Mouse (Mus musculus): ENCODE measurements around the gene Chpf2. TPM values are rescaled to one million over a fixed set of nuclear protein-coding genes. Genes with fewer than 3 reads are reported as not detected.

Gene Chpf2
- polyA plus RNA-seq, 1 experiment from 2014 or later, result 11.0 TPM

- H3K36me3 ChIP-seq (ENCODE audit: control insufficient read depth, insufficient read depth, low read length), result peaks cover 48% of the 10 kb centered on the region
- no peak for ATAC-seq (ENCODE audit: low FRiP score, low TSS enrichment)
- WGBS, result 90% methylated on average over 5 of the region's 5 CpGs
- peaks cover 42% of the 10 kb centered on the region for H3K4me1 ChIP-seq (ENCODE audit: control insufficient read depth, insufficient read depth, low read length)
- no peak overlapping the region for H3K27ac ChIP-seq (ENCODE audit: low read depth, low read length)
- H3K9me3 ChIP-seq (ENCODE audit: control insufficient read depth, low read length), result no peaks in the 10 kb centered on the region
- H3K4me3 ChIP-seq (ENCODE audit: low read length), result no peak overlapping the region
- no peak overlapping the region for H3K4me2 ChIP-seq (replicated peaks; ENCODE audit: low read depth, low read length)
- H3K27me3 ChIP-seq (ENCODE audit: control insufficient read depth, insufficient read depth, low read length), result no peaks in the 10 kb centered on the region
- H3K9ac ChIP-seq (ENCODE audit: low read depth, low read length), result no peak overlapping the region
Measured at GRCm38 (mm10) chr5:24595261-24595660, 8.7 kb downstream of the Chpf2 start.

- WGBS, result 67% methylated on average over 14 of the region's 14 CpGs
- Histone ChIP-seq H3K36me3 (ENCODE audit: control insufficient read depth, insufficient read depth, low read length) (peaks cover 46% of the 10 kb centered on the region), H3K4me1 (ENCODE audit: control insufficient read depth, insufficient read depth, low read length) (peaks cover 44% of the 10 kb centered on the region)
Measured at GRCm38 (mm10) chr5:24595786-24596380, 9.3 kb downstream of the Chpf2 start.

GRCm38 (mm10) chr5:24596519-24597171 lies 10.1 kb downstream of the Chpf2 start:
- no peak overlapping the region for H3K4me2 ChIP-seq (replicated peaks; ENCODE audit: low read depth, low read length)
- no peaks in the 10 kb centered on the region for H3K9me3 ChIP-seq (ENCODE audit: control insufficient read depth, low read length)
- H3K4me3 ChIP-seq (ENCODE audit: low read length), result no peak overlapping the region
- WGBS, result 19% methylated on average over 11 of the region's 11 CpGs
- H3K9ac ChIP-seq (ENCODE audit: low read depth, low read length), result no peak overlapping the region
- peaks cover 39% of the 10 kb centered on the region for H3K36me3 ChIP-seq (ENCODE audit: control insufficient read depth, insufficient read depth, low read length)
- H3K27me3 ChIP-seq (ENCODE audit: control insufficient read depth, insufficient read depth, low read length), result no peaks in the 10 kb centered on the region
- peaks cover 37% of the 10 kb centered on the region for H3K4me1 ChIP-seq (ENCODE audit: control insufficient read depth, insufficient read depth, low read length)
- no peak overlapping the region for H3K27ac ChIP-seq (ENCODE audit: low read depth, low read length)
- no peak for ATAC-seq (ENCODE audit: low FRiP score, low TSS enrichment)

More at GRCm38 (mm10) chr5:24595786-24596380, 9.3 kb downstream of the Chpf2 start:
- Histone ChIP-seq H3K9me3 (ENCODE audit: control insufficient read depth, low read length) (no peaks in the 10 kb centered on the region), H3K4me3 (ENCODE audit: low read length) (no peak overlapping the region), H3K9ac (ENCODE audit: low read depth, low read length) (no peak overlapping the region), H3K27ac (ENCODE audit: low read depth, low read length) (no peak overlapping the region), H3K27me3 (ENCODE audit: control insufficient read depth, insufficient read depth, low read length) (no peaks in the 10 kb centered on the region), H3K4me2 (replicated peaks; ENCODE audit: low read depth, low read length) (no peak overlapping the region)
- ATAC-seq (ENCODE audit: low FRiP score, low TSS enrichment), result no peak

GRCm38 (mm10) chr5:24597221-24597728 lies 10.7 kb downstream of the Chpf2 start:
- H3K36me3 ChIP-seq (ENCODE audit: control insufficient read depth, insufficient read depth, low read length), result peaks cover 33% of the 10 kb centered on the region
- peaks cover 30% of the 10 kb centered on the region for H3K4me1 ChIP-seq (ENCODE audit: control insufficient read depth, insufficient read depth, low read length)
- ATAC-seq (ENCODE audit: low FRiP score, low TSS enrichment), result 0 out of 2 replicates have a peak, but pooled peaks have one; percentile 10
- no peaks in the 10 kb centered on the region for H3K9me3 ChIP-seq (ENCODE audit: control insufficient read depth, low read length)
- no peak overlapping the region for H3K9ac ChIP-seq (ENCODE audit: low read depth, low read length)
- H3K4me3 ChIP-seq (ENCODE audit: low read length), result no peak overlapping the region
- no peaks in the 10 kb centered on the region for H3K27me3 ChIP-seq (ENCODE audit: control insufficient read depth, insufficient read depth, low read length)
- no peak overlapping the region for H3K4me2 ChIP-seq (replicated peaks; ENCODE audit: low read depth, low read length)
- WGBS, result 58% methylated on average over 2 of the region's 2 CpGs
- no peak overlapping the region for H3K27ac ChIP-seq (ENCODE audit: low read depth, low read length)

- Histone ChIP-seq H3K4me3 (ENCODE audit: low read length) (peak overlapping the region; percentile 49), H3K9me3 (ENCODE audit: control insufficient read depth, low read length) (no peaks in the 10 kb centered on the region), H3K27me3 (ENCODE audit: control insufficient read depth, insufficient read depth, low read length) (no peaks in the 10 kb centered on the region), H3K36me3 (ENCODE audit: control insufficient read depth, insufficient read depth, low read length) (peaks cover 26% of the 10 kb centered on the region), H3K4me2 (replicated peaks; ENCODE audit: low read depth, low read length) (peak overlapping the region; percentile 96), H3K9ac (ENCODE audit: low read depth, low read length) (peak overlapping the region; percentile 59; the same call in 1 of the 2 replicates), H3K4me1 (ENCODE audit: control insufficient read depth, insufficient read depth, low read length) (peaks cover 31% of the 10 kb centered on the region), H3K27ac (ENCODE audit: low read depth, low read length) (no peak overlapping the region)
- ATAC-seq (ENCODE audit: low FRiP score, low TSS enrichment), result no peak
- 26% methylated on average over 14 of the region's 15 CpGs for WGBS
Measured at GRCm38 (mm10) chr5:24597901-24598569, 11.5 kb downstream of the Chpf2 start.

- Histone ChIP-seq H3K27me3 (ENCODE audit: control insufficient read depth, insufficient read depth, low read length) (no peaks in the 10 kb centered on the region), H3K9ac (ENCODE audit: low read depth, low read length) (peak overlapping the region; percentile 59; the same call in 1 of the 2 replicates), H3K36me3 (ENCODE audit: control insufficient read depth, insufficient read depth, low read length) (peaks cover 20% of the 10 kb centered on the region), H3K4me1 (ENCODE audit: control insufficient read depth, insufficient read depth, low read length) (peaks cover 37% of the 10 kb centered on the region), H3K4me2 (replicated peaks; ENCODE audit: low read depth, low read length) (peak overlapping the region; percentile 96), H3K4me3 (ENCODE audit: low read length) (peak overlapping the region; percentile 49), H3K9me3 (ENCODE audit: control insufficient read depth, low read length) (no peaks in the 10 kb centered on the region), H3K27ac (ENCODE audit: low read depth, low read length) (no peak overlapping the region)
- ATAC-seq (ENCODE audit: low FRiP score, low TSS enrichment), result peak; percentile 32
- under 1% methylated on average over 40 of the region's 41 CpGs for WGBS
Measured at GRCm38 (mm10) chr5:24598570-24599006, 12.0 kb downstream of the Chpf2 start.

- Histone ChIP-seq H3K36me3 (ENCODE audit: control insufficient read depth, insufficient read depth, low read length) (peaks cover 17% of the 10 kb centered on the region), H3K9ac (ENCODE audit: low read depth, low read length) (peak overlapping the region; percentile 59; the same call in 1 of the 2 replicates), H3K27ac (ENCODE audit: low read depth, low read length) (no peak overlapping the region), H3K4me2 (replicated peaks; ENCODE audit: low read depth, low read length) (peak overlapping the region; percentile 96), H3K4me3 (ENCODE audit: low read length) (peak overlapping the region; percentile 49), H3K9me3 (ENCODE audit: control insufficient read depth, low read length) (no peaks in the 10 kb centered on the region), H3K27me3 (ENCODE audit: control insufficient read depth, insufficient read depth, low read length) (no peaks in the 10 kb centered on the region), H3K4me1 (ENCODE audit: control insufficient read depth, insufficient read depth, low read length) (peaks cover 42% of the 10 kb centered on the region)
- 20% methylated on average over 8 of the region's 8 CpGs for WGBS
- no peak for ATAC-seq (ENCODE audit: low FRiP score, low TSS enrichment)
Measured at GRCm38 (mm10) chr5:24599137-24599536, 12.6 kb downstream of the Chpf2 start.

GRCm38 (mm10) chr5:24600236-24600635 lies 13.7 kb downstream of the Chpf2 start:
- H3K4me2 ChIP-seq (replicated peaks; ENCODE audit: low read depth, low read length), result peak overlapping the region; percentile 86; the same call in 1 of the 2 replicates
- peaks cover 45% of the 10 kb centered on the region for H3K4me1 ChIP-seq (ENCODE audit: control insufficient read depth, insufficient read depth, low read length)
- no peak overlapping the region for H3K9ac ChIP-seq (ENCODE audit: low read depth, low read length)
- ATAC-seq (ENCODE audit: low FRiP score, low TSS enrichment), result no peak
- peaks cover 7% of the 10 kb centered on the region for H3K36me3 ChIP-seq (ENCODE audit: control insufficient read depth, insufficient read depth, low read length)
- H3K27me3 ChIP-seq (ENCODE audit: control insufficient read depth, insufficient read depth, low read length), result no peaks in the 10 kb centered on the region
- H3K27ac ChIP-seq (ENCODE audit: low read depth, low read length), result no peak overlapping the region
- WGBS, result 64% methylated on average over 2 of the region's 2 CpGs
- no peak overlapping the region for H3K4me3 ChIP-seq (ENCODE audit: low read length)
- H3K9me3 ChIP-seq (ENCODE audit: control insufficient read depth, low read length), result no peaks in the 10 kb centered on the region

All from kidney, embryonic 14.5 days (tissue).